Mouse (Mus musculus) T-cell, adult 2 months (primary cell): ENCODE measurements around the gene Mepce.
"Not testable (repeated sequence)": the region's sequence is repeated elsewhere in the genome, so short reads cannot be mapped to it uniquely, and the experiment has no call there.

Source experiments
- DNase-seq: peaks from one replicate; pipeline ENCODE4 v3.0.0; 2022; ENCODE audit warnings: low spot score

Gene Mepce

GRCm38 (mm10) chr5:137758921-137759534 is 28.4 kb downstream of the Mepce start:
- no peak for DNase-seq

DNA sequence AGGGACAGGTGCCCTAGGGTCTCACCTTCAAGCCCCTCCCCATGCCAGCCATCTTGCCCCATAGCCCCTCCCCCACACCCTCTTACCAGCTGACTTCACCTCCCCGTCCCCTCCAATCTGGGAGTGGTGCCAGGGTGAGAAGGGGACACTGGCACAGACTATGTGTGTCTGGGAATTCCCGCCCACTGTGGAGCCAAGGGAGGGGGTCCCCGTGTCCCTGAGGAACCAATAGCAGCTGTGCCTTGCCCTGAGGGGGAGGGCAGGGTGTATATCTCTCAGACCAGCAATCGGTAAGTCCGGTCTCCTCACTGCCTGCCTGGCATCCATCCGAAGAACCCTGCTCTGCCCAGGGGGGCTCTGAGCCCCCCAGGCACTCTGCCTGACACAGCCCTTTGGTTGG is 29.6 kb downstream of the Mepce start:
- DNase-seq = no peak

- peak; percentile 80 for DNase-seq
Measured at GRCm38 (mm10) chr5:137756882-137757661, 30.4 kb downstream of the Mepce start.

- no peak for DNase-seq
Measured at GRCm38 (mm10) chr5:137756106-137756505, 31.3 kb downstream of the Mepce start.

GRCm38 (mm10) chr5:137755425-137755824 is 32.0 kb downstream of the Mepce start:
- DNase-seq = no peak

DNA sequence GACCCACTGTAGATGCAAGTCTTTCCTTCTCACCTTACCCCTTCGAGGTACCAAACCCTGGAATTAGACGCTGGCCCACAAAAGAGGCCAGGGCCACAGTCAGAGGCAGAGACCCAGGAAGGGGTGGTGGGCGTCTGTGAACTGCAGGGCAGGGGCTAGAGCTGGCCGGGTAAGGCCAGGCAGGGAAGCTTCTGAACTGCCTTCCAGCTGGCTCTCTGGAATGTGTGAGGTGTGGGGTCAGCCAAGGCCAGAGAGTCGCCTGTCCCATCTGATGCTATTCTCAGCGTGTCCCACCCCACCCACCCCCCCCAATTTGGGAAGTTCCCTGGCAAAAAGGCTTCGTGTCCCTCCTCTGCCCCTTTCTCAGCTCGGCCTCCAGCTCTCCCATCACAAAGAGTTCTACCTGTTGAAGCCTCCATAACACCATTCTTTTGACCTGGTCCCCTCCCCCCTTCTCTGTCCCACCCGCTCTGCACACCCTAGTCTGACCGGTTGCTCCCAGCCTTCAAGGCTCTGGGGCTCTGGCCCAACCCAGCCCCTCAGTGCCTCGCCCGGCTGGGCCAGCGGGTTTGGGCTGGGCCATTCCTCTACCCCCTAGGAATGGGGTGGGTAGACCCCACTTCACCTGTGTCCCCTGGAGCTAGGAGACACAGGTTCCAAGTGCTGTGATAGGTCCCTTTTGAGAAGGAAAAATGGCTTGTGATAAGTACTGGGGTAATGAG is 34.2 kb downstream of the Mepce start:
- no peak for DNase-seq

- DNase-seq = no peak
Measured at GRCm38 (mm10) chr5:137751988-137752387, 35.5 kb downstream of the Mepce start.

- no peak for DNase-seq
Measured at GRCm38 (mm10) chr5:137751221-137751887, 36.1 kb downstream of the Mepce start.

- DNase-seq = not testable (repeated sequence)
Measured at GRCm38 (mm10) chr5:137750212-137750611, 37.2 kb downstream of the Mepce start.

DNA sequence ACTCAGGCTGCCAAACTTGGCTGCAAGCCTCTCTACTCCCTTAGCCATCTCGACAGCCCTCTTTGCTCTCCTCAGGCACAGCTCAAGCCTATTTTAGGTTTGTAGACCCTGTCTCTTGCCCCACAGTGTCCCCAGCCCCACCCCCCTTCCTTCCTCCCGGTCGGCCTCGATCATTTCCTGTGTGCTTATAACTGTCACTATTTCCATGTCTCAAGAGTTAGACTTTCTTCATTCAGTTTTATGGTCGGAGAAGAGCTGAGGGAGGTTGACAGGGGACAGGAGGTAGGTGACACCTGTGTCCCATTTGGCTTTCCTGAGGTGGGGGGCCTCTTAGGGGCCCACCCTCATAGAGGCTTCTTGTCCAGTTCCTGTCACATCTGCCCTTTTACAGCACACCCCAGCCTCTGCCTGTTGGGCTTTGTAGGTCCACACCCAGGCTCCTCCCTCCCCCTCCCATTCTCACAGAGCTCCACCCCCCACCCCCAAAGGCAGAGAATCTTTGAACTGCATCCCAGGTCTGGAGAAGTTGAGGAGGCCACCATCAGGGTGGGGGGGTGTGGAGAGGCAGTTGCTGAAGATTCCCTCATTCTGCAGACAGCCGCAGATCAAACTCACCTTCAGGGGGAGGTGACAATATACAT is 38.1 kb downstream of the Mepce start:
- no peak for DNase-seq

DNA sequence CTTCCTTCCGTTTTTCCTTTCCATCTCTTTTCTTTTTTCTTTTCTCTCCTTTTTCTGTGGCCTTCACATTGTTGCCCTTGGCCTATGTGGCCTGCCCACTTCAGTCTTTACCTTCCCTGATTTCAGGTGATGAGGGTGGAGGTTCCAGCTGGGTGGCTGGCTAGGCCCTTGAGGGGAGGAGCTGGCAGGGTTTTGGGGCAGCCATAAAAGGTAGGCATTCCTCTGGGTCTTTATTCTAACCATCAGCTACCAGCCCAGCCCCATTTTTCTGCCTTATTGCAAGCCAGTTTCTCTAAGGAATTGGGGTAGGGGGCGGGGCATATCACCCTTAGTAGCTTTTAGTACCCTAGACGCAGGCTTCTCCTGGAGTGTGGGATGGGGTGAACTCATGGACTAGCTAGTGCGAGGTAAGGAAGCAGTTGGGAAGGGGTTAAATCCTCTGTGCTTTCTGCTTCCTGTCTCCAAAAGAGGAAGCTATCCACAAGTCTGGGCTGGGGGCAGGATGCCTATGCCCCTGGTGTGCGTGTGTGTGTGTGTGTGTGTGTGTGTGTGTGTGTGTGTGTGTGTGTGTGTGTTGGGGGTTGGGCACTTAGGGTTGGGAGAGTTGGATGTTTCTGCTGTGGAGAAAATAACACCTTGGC is 39.2 kb downstream of the Mepce start:
- peak; percentile 42 for DNase-seq

DNA sequence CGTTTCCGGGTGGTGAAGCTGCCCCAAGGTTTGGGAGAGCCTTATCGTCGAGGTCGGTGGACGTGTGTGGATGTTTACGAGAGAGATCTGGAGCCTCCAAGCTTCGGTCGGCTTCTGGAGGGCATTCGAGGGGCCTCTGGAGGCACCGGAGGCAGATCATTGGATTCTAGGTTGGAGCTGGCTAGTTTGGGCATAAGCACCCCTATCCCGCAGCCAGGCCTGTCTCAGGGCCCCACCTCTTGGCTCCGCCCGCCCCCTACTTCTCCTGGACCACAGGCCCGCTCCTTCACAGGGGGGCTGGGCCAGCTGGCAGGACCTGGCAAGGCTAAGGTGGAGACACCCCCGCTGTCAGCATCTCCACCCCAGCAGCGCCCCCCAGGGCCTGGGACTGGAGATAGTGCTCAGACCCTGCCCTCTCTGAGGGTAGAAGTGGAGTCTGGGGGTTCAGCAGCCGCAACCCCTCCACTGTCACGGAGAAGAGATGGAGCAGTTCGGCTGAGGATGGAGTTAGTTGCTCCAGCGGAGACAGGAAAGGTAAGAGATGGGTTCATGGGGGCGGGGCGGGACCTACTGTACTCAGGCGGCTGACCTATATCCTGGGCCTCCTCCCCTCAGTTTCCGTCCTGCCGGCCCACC is 40.0 kb downstream of the Mepce start:
- DNase-seq = peak; percentile 50

DNA sequence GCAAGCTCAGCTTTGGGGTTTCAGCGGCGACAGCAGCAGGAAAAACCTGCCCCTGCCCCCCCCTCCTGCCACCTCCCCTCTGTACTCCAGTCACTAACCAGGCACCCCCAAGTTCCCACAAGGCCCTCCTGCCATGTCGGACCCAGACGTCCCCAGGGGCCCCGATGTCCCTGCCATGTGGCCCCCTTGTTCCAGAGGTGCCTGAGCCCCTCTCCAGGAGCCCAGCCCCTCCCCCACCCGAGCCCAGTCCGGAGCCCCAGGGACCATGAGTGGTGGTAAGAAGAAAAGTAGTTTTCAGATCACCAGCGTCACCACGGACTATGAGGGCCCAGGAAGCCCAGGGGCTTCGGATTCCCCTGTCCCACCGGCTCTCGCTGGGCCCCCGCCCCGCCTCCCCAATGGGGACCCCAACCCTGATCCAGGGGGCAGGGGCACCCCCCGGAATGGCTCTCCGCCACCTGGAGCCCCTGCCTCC is 40.6 kb downstream of the Mepce start:
- DNase-seq = no peak

DNA sequence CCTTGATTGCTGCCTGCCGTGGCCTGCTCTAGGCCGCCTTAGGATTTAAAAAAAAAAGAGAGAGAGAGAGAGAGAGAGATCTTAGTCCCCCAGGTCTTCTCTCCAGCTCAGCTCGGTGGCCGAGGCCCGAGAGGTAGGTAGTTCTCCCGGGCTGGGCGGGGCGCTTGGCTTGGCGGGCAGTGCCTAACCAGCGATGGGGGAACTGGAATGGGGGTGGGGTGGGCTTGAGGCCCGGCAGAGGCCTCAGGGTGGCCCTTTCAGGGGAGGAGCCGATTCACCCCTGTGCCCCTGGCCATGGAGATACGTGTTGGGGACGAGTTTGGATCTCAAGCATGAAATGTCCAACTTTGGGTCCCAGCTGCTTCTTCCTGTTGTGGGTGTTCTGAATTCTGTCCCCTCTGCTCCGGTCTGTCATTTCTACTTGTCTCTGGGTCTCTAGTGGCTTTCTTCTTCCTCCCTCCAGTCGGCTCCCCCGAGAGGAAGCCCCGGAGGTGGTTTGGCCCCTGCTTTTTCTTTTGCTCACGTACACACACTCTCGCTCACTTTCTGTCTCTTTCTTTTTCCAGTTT is 41.1 kb downstream of the Mepce start:
- peak; percentile 60 for DNase-seq

DNA sequence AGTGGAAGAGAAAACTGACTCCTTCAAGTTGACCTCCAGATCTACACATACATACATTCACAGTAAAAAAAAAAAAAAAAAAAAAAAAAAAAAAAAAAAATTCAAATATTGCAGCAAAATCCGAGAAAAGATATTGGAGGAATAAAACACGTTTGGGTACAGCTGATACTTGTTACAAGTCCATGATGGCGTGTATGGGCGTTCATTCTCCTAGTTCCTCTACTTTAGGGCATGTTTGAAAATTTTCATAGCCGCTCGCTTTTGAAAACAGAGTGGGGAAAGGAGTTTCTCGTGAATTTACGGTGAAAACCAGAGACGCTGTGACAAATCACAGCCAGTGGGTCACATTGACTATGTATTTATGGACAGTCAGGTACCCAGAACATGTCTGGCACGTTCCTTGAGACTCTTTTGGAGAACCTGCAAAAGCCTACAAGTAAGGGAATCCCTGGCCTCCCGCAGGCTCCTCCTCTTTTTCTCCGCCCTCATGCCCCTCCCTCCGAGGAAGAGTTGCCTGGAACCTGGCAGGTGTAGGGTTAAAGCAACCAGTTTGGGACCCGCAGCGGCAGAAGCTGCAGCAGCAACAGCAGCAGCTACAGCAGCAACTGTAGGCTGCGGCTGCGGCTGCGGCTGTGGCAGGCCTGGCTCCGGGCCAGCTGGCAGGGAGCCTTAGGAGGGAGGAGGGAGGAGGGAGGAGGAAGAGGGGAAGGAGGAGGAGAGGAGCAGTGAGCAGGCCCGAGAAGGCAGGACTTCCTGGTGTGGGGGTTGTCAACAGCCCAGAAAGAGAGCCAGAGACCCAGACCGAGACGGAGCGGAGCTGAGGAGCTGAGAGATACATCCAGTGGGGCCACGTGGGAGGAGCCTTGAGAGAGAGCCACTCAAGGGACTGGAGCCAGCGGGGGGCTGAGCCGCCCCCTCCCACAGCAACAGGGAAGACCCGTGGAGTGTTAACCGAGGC is 42.0 kb downstream of the Mepce start, which contains the start of gene Tsc22d4:
TSS of gene Tsc22d4 (plus strand) at position 517 of the 958 bp plus-strand sequence.
- DNase-seq = peak; percentile 93

GRCm38 (mm10) chr5:137744197-137744596 is 43.3 kb downstream of the Mepce start:
- no peak for DNase-seq

DNA sequence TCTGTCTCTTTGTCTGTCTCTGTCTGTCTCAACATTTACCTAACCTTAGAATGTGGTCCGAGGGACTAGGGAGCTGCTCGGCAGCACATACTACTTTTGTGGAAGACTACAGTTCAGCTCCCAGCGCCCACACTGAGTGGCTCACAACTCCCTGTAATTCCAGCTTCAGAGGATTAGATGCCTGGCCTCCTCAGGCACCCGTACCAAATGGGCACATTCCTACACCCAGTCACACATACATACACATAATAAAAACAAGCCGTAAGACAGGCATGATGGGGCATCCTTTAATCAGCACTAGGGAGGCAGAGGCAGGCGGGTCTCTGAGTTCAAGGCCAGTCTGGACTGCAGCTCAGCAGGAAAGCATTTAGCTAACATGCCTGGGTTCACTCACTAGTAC is 44.6 kb downstream of the Mepce start:
- no peak for DNase-seq

GRCm38 (mm10) chr5:137742048-137742447 is 45.4 kb downstream of the Mepce start:
- DNase-seq = no peak
